Mouse (Mus musculus) G1E (cell line): ENCODE results near the gene Slc1a1. TPM values are rescaled to one million over a fixed set of nuclear protein-coding genes. Genes with fewer than 3 reads are reported as not detected.

Source experiments
- ATAC-seq: 2 replicates; pipeline ENCODE4 v1.8.0; 2016; ENCODE audit warnings: mild to moderate bottlenecking; ENCODE audit not compliant: insufficient number of reproducible peaks, poor library complexity, low FRiP score, severe bottlenecking; ENCODE audit errors: extremely low read depth
- DNase-seq: peaks from one replicate; pipeline ENCODE4 v3.0.0; 2012; ENCODE audit warnings: low spot score
- H3K27me3 ChIP-seq: 2 replicates; pipeline ENCODE4 v1.6.1; 2012; ENCODE audit warnings: mild to moderate bottlenecking, low read length, inconsistent platforms; ENCODE audit not compliant: insufficient read depth
- H3K36me3 ChIP-seq: replicated peaks from 2 replicates; pipeline ENCODE3; 2012; ENCODE audit warnings: mild to moderate bottlenecking, inconsistent platforms
- H3K4me1 ChIP-seq: 2 replicates; pipeline ENCODE4 v1.6.1; 2012; ENCODE audit warnings: low read depth, low read length, inconsistent platforms, mixed read lengths; ENCODE audit not compliant: insufficient read depth
- H3K4me3 ChIP-seq: 2 replicates; pipeline ENCODE4 v1.5.1; 2012; ENCODE audit warnings: low read depth, mild to moderate bottlenecking, inconsistent platforms, low read length, moderate library complexity, mixed read lengths
- H3K9me3 ChIP-seq: replicated peaks from 2 replicates; pipeline ENCODE4 v1.6.1; 2012; ENCODE audit warnings: inconsistent platforms
- CTCF ChIP-seq: IDR thresholded peaks from 2 replicates; pipeline ENCODE4 v1.5.1; 2012; ENCODE audit warnings: low read depth, low read length, inconsistent platforms, mixed read lengths
- GATA1 ChIP-seq: IDR thresholded peaks from 2 replicates; pipeline ENCODE4 v1.6.1; 2012; ENCODE audit warnings: borderline replicate concordance, low read length, inconsistent platforms, mixed read lengths
- GATA2 ChIP-seq: IDR thresholded peaks from 2 replicates; pipeline ENCODE4 v1.6.1; 2012; ENCODE audit warnings: low read depth, low read length, inconsistent platforms, borderline replicate concordance
- POLR2AphosphoS5 ChIP-seq: IDR thresholded peaks from 2 replicates; pipeline ENCODE4 v1.6.1; 2012; ENCODE audit warnings: low read depth, low read length, inconsistent platforms; ENCODE audit not compliant: insufficient replicate concordance
- TAL1 ChIP-seq: conservative IDR thresholded peaks from 2 replicates; pipeline ENCODE4 v1.6.1; 2012; ENCODE audit warnings: low read depth, low read length, inconsistent platforms, mixed read lengths
- polyA plus RNA-seq: library from polyadenylated mRNA; stranded (reverse); fragments of >175 nt; gene quantifications from 2 replicates; pipeline ENCODE4 v1.2.3, GENCODE M21; 2012
- total RNA-seq, 2 experiments: library from RNA; stranded (forward) in 1 of 2; stranded (reverse) in 1 of 2; fragments of 200-1000 nt in 1 of 2; fragments of >200 nt in 1 of 2; fragmentation: Nextera tagmentation in 1 of 2; gene quantifications; 2 replicates each; pipeline ENCODE4 v1.2.3; 2014 to 2017

Gene Slc1a1
- total and polyA plus RNA-seq, 3 experiments = 0.38 TPM; not detected in 2

- Histone ChIP-seq H3K4me1 (no peaks in the 10 kb centered on the region), H3K9me3 (no peaks in the 10 kb centered on the region), H3K27me3 (peaks cover 5% of the 10 kb centered on the region; the same call in 1 of the 2 replicates), H3K4me3 (no peak overlapping the region), H3K36me3 (no peaks in the 10 kb centered on the region)
- ATAC-seq (no peak), DNase-seq (no peak)
- TF ChIP-seq TAL1 = no peak
- TF ChIP-seq GATA2 = no peak
Measured at GRCm38 (mm10) chr19:28800448-28800847, 34.4 kb upstream of the Slc1a1 start.

- no peaks in the 10 kb centered on the region for H3K4me1 ChIP-seq
- no peaks in the 10 kb centered on the region for H3K36me3 ChIP-seq
- no peak for TF ChIP-seq GATA2
- TF ChIP-seq GATA1 = no peak
- no peak for TF ChIP-seq CTCF
- no peak for TF ChIP-seq POLR2AphosphoS5
- no peak for TF ChIP-seq TAL1
- no peak for ATAC-seq
- H3K4me3 ChIP-seq = no peak overlapping the region
- no peak for DNase-seq
- H3K27me3 ChIP-seq = 0 out of 2 replicates have a peak, but pooled peaks cover 6% of the 10 kb centered on the region
- no peaks in the 10 kb centered on the region for H3K9me3 ChIP-seq
Measured at GRCm38 (mm10) chr19:28806276-28806675, 28.6 kb upstream of the Slc1a1 start.

GRCm38 (mm10) chr19:28806821-28807496, 27.9 kb upstream of the Slc1a1 start:
- Histone ChIP-seq H3K4me1 (no peaks in the 10 kb centered on the region), H3K36me3 (no peaks in the 10 kb centered on the region), H3K9me3 (no peaks in the 10 kb centered on the region), H3K4me3 (no peak overlapping the region), H3K27me3 (0 out of 2 replicates have a peak, but pooled peaks cover 6% of the 10 kb centered on the region)
- ATAC-seq = no peak
- no peak for DNase-seq
- TF ChIP-seq GATA1 (no peak), CTCF (no peak), POLR2AphosphoS5 (no peak), GATA2 (no peak), TAL1 (no peak)

- ATAC-seq (no peak), DNase-seq (no peak)
- H3K4me1 ChIP-seq = no peaks in the 10 kb centered on the region
- no peaks in the 10 kb centered on the region for H3K9me3 ChIP-seq
- TF ChIP-seq TAL1 (no peak), POLR2AphosphoS5 (no peak), GATA2 (no peak), GATA1 (no peak), CTCF (no peak)
- 0 out of 2 replicates have a peak, but pooled peaks cover 6% of the 10 kb centered on the region for H3K27me3 ChIP-seq
- no peaks in the 10 kb centered on the region for H3K36me3 ChIP-seq
- H3K4me3 ChIP-seq = no peak overlapping the region
Measured at GRCm38 (mm10) chr19:28807497-28807871, 27.4 kb upstream of the Slc1a1 start.

- DNase-seq = no peak
Measured at GRCm38 (mm10) chr19:28818286-28818685, 16.6 kb upstream of the Slc1a1 start.

GRCm38 (mm10) chr19:28827697-28828328, 7.0 kb upstream of the Slc1a1 start:
- no peaks in the 10 kb centered on the region for H3K9me3 ChIP-seq
- no peak for DNase-seq
- no peak overlapping the region for H3K4me3 ChIP-seq
- ATAC-seq = no peak
- no peaks in the 10 kb centered on the region for H3K4me1 ChIP-seq
- H3K36me3 ChIP-seq = no peaks in the 10 kb centered on the region
- TF ChIP-seq GATA2 = no peak
- TF ChIP-seq CTCF = no peak
- no peak for TF ChIP-seq GATA1
- no peak for TF ChIP-seq TAL1
- TF ChIP-seq POLR2AphosphoS5 = no peak
- no peaks in the 10 kb centered on the region for H3K27me3 ChIP-seq

More at GRCm38 (mm10) chr19:28818286-28818685, 16.6 kb upstream of the Slc1a1 start:
- Histone ChIP-seq H3K9me3 (no peaks in the 10 kb centered on the region), H3K36me3 (no peaks in the 10 kb centered on the region), H3K4me1 (no peaks in the 10 kb centered on the region), H3K27me3 (no peaks in the 10 kb centered on the region), H3K4me3 (no peak overlapping the region)
- no peak for ATAC-seq
- TF ChIP-seq TAL1 (no peak), GATA1 (no peak), GATA2 (no peak), CTCF (no peak), POLR2AphosphoS5 (no peak)
